Mouse (Mus musculus): ENCODE results near the gene Vmn1r188. TPM values are rescaled to one million over a fixed set of nuclear protein-coding genes. Genes with fewer than 3 reads are reported as not detected.
"Not testable (repeated sequence)": the region's sequence is repeated elsewhere in the genome, so short reads cannot be mapped to it uniquely, and the experiment has no call there.

Gene Vmn1r188
- polyA plus RNA-seq, 1 experiment from 2014 or later, result not detected

DNA sequence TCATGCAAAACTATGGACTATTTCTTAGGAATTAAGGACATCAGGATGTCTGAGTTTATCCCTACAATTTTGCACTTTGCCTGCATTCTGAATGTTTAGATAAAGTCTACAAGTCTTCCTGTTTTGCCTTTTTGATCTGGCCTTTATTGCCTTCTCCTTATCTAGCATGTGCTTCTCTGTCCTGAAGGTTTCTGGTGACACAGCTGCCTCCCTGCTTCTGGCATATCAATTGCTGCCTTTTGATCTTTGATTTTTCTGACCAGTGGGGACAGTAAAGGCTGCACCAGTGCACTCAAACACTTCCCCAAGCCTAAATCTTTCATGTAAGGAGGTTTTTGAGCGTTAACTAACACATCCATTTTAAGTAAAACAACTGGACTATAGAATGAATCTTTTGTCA, 20.8 kb upstream of the Vmn1r188 start:
- Histone ChIP-seq H3K27ac (replicated peaks; ENCODE audit: low read depth, low read length) (no peak overlapping the region), H3K9ac (ENCODE audit: low read length) (no peak overlapping the region), H3K4me2 (ENCODE audit: low read depth, severe bottlenecking) (no peak overlapping the region), H3K9me3 (ENCODE audit: control insufficient read depth, low read length) (no peaks in the 10 kb centered on the region), H3K4me1 (ENCODE audit: control insufficient read depth, insufficient read depth, low read length) (no peaks in the 10 kb centered on the region), H3K36me3 (ENCODE audit: control insufficient read depth, insufficient read depth, low read length) (no peaks in the 10 kb centered on the region), H3K27me3 (ENCODE audit: control insufficient read depth, insufficient read depth, low read length) (no peaks in the 10 kb centered on the region), H3K4me3 (ENCODE audit: low read depth, low read length) (no peak overlapping the region)
- ATAC-seq (ENCODE audit: insufficient number of reproducible peaks, low FRiP score, low TSS enrichment, low read depth) (no peak), DNase-seq (ENCODE audit: low spot score) (no peak)
- WGBS, result 53% methylated on average over 1 of the region's 1 CpGs

DNA sequence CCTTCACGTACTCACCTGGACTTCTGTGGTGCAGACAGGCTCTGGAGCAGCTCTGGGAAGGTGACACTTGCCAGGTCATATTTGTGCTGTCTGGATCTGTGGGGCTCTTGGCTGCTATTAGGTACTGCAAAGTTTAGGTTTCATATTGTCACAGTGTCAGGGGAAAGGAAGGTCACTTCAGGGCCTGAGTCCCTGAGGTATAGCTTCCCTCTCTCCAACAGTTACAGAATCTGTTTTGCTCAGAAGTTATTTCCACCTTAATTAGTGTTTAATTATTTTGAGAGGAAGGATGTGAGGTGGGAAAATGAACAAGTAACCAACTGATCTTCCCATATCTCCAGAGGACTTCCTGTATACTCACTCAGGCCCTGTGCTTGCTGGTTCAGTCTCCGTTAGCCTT, 21.5 kb downstream of the Vmn1r188 start, which contains the start of gene Vmn1r189:
TSS of gene Vmn1r189 (minus strand) at position 101 of the 400 bp plus-strand sequence.
- not testable (repeated sequence) for H3K27ac ChIP-seq (replicated peaks; ENCODE audit: low read depth, low read length); DNase-seq (ENCODE audit: low spot score); H3K4me2 ChIP-seq (ENCODE audit: low read depth, severe bottlenecking); H3K9me3 ChIP-seq (ENCODE audit: control insufficient read depth, low read length); H3K4me1 ChIP-seq (ENCODE audit: control insufficient read depth, insufficient read depth, low read length); H3K27me3 ChIP-seq (ENCODE audit: control insufficient read depth, insufficient read depth, low read length); ATAC-seq (ENCODE audit: insufficient number of reproducible peaks, low FRiP score, low TSS enrichment, low read depth); H3K4me3 ChIP-seq (ENCODE audit: low read depth, low read length); H3K9ac ChIP-seq (ENCODE audit: low read length); H3K36me3 ChIP-seq (ENCODE audit: control insufficient read depth, insufficient read depth, low read length)
- 92% methylated on average over 1 of the region's 2 CpGs for WGBS

DNA sequence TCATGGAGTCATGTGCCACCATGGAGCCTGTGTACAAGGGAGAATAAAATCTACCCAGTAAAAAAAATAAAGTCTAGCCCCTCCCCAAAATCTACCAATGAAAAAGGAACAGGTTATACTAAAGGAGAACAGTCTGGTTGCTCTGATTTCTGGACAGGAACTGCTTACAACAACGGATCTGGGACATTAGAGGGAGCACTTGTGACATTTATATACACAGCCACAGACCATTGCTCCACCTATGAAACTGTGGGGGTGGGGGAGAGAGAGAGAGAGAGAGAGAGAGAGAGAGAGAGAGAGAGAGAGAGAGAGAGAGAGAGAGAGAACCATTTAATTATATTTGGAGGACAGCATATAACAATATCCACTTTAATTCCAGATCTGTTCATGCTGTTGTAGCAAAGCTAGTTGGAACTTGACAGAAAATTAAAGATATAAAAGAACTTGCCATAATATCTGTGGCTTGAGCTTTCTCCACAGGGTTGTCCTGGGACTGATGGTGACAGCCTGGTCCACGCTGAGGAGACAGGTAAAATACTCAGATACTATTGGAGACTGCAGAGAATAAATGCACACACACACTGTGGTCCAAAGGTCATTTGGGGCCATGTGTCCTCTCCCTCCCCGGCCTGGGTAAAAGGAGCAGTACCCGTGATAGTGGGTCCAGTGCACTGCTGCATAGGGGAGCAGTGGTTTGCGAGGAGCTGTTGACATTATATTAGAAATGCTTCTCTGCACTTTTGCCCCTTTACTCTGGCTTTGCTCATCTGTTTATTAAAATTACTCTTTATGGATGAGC, 52.5 kb downstream of the Vmn1r188 start:
- H3K36me3 ChIP-seq (ENCODE audit: control insufficient read depth, insufficient read depth, low read length); ATAC-seq (ENCODE audit: insufficient number of reproducible peaks, low FRiP score, low TSS enrichment, low read depth); H3K9me3 ChIP-seq (ENCODE audit: control insufficient read depth, low read length); H3K9ac ChIP-seq (ENCODE audit: low read length); H3K4me3 ChIP-seq (ENCODE audit: low read depth, low read length); H3K27me3 ChIP-seq (ENCODE audit: control insufficient read depth, insufficient read depth, low read length); H3K4me2 ChIP-seq (ENCODE audit: low read depth, severe bottlenecking); H3K4me1 ChIP-seq (ENCODE audit: control insufficient read depth, insufficient read depth, low read length); H3K27ac ChIP-seq (replicated peaks; ENCODE audit: low read depth, low read length); DNase-seq (ENCODE audit: low spot score): not testable (repeated sequence)
- WGBS, result 67% methylated on average over 5 of the region's 5 CpGs

Small RNA genes within 50 kb of the gene (microRNA-seq; reads per million reads assigned to microRNA genes)
- not detected for gene Gm26300
- not detected for gene Gm44390
- gene Gm44486, result not detected

Other genes starting within 250 kb of the Vmn1r188 start
- 26.9 and 28.8 TPM in 2 replicates for gene Zfp184, start 139.3 kb upstream of the Vmn1r188 start, polyA plus RNA-seq (2014; fragmentation: Nextera tagmentation; extraction: Ambion mirVana)
- gene Pom121l2, start 103.2 kb upstream of the Vmn1r188 start, polyA plus RNA-seq (2014; fragmentation: Nextera tagmentation; extraction: Ambion mirVana), result 0.31 and 0.38 TPM in 2 replicates
- 0.20 and 0.21 TPM in 2 replicates for gene Prss16, start 74.7 kb upstream of the Vmn1r188 start, polyA plus RNA-seq (2014; fragmentation: Nextera tagmentation; extraction: Ambion mirVana)
- 5.5 and 22.0 TPM in 2 replicates for gene Hist1h2ah, start 48.9 kb upstream of the Vmn1r188 start, polyA plus RNA-seq (2014; fragmentation: Nextera tagmentation; extraction: Ambion mirVana)
- 13.8 and 14.0 TPM in 2 replicates for gene Hist1h2bk, start 48.6 kb upstream of the Vmn1r188 start, polyA plus RNA-seq (2014; fragmentation: Nextera tagmentation; extraction: Ambion mirVana)
- gene Hist1h4i, start 43.1 kb upstream of the Vmn1r188 start, polyA plus RNA-seq (2014; fragmentation: Nextera tagmentation; extraction: Ambion mirVana), result 29.4 and 30.2 TPM in 2 replicates
- gene Hist1h2ag, start 41.5 kb upstream of the Vmn1r188 start, polyA plus RNA-seq (2014; fragmentation: Nextera tagmentation; extraction: Ambion mirVana), result 75.3 and 79.2 TPM in 2 replicates
- gene Hist1h2bj, start 41.2 kb upstream of the Vmn1r188 start, polyA plus RNA-seq (2014; fragmentation: Nextera tagmentation; extraction: Ambion mirVana), result 18.9 and 19.9 TPM in 2 replicates
- not detected in 2 replicates for gene Vmn1r189, start 21.4 kb downstream of the Vmn1r188 start, polyA plus RNA-seq (2014; fragmentation: Nextera tagmentation; extraction: Ambion mirVana)
- gene Vmn1r191, start 99.5 kb downstream of the Vmn1r188 start, polyA plus RNA-seq (2014; fragmentation: Nextera tagmentation; extraction: Ambion mirVana), result not detected in 2 replicates
- not detected in 2 replicates for gene Vmn1r192, start 106.7 kb downstream of the Vmn1r188 start, polyA plus RNA-seq (2014; fragmentation: Nextera tagmentation; extraction: Ambion mirVana)
- not detected in 2 replicates for gene Vmn1r193, start 138.7 kb downstream of the Vmn1r188 start, polyA plus RNA-seq (2014; fragmentation: Nextera tagmentation; extraction: Ambion mirVana)
- not detected in 2 replicates for gene Vmn1r194, start 159.8 kb downstream of the Vmn1r188 start, polyA plus RNA-seq (2014; fragmentation: Nextera tagmentation; extraction: Ambion mirVana)
- not detected in 2 replicates for gene Vmn1r195, start 186.1 kb downstream of the Vmn1r188 start, polyA plus RNA-seq (2014; fragmentation: Nextera tagmentation; extraction: Ambion mirVana)
- not detected in 2 replicates for gene Vmn1r196, start 205.5 kb downstream of the Vmn1r188 start, polyA plus RNA-seq (2014; fragmentation: Nextera tagmentation; extraction: Ambion mirVana)
- gene Vmn1r197, start 240.1 kb downstream of the Vmn1r188 start, polyA plus RNA-seq (2014; fragmentation: Nextera tagmentation; extraction: Ambion mirVana), result not detected in 2 replicates

Measured in limb, embryonic 11.5 days (tissue).